Mouse (Mus musculus): ENCODE data around the gene Rgs8. TPM values are rescaled to one million over a fixed set of nuclear protein-coding genes. Genes with fewer than 3 reads are reported as not detected.

Gene Rgs8
- polyA plus RNA-seq, 1 experiment from 2014 or later, result 8.3 TPM

DNA sequence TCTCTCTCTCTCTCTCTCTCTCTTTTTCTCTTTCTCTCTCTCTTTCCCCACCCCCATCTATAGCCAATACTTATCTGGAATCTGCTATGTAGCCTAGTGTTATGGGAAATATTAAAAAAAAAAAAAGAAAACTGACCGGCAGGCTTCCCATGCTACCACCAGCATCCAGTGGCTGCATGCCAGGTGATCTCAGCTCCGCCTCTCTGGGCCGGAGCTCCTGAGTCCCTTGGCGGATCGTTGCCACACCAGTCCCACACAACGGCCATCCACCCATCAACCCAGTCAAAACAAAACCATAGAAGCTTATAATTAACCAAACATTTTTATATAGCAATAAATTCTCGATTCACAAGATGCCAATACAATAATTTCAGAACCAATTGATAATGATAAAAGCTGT, 68.1 kb downstream of the Rgs8 start:
- Histone ChIP-seq H3K9me3 (replicated peaks) (no peaks in the 10 kb centered on the region), H3K27me3 (ENCODE audit: low read depth, poor library complexity, severe bottlenecking) (no peaks in the 10 kb centered on the region), H3K4me3 (no peak overlapping the region), H3K4me1 (no peaks in the 10 kb centered on the region), H3K27ac (replicated peaks) (no peak overlapping the region), H3K36me3 (no peaks in the 10 kb centered on the region)
- 87% methylated on average over 7 of the region's 7 CpGs for WGBS
- no peak for DNase-seq (ENCODE audit: low spot score)

DNA sequence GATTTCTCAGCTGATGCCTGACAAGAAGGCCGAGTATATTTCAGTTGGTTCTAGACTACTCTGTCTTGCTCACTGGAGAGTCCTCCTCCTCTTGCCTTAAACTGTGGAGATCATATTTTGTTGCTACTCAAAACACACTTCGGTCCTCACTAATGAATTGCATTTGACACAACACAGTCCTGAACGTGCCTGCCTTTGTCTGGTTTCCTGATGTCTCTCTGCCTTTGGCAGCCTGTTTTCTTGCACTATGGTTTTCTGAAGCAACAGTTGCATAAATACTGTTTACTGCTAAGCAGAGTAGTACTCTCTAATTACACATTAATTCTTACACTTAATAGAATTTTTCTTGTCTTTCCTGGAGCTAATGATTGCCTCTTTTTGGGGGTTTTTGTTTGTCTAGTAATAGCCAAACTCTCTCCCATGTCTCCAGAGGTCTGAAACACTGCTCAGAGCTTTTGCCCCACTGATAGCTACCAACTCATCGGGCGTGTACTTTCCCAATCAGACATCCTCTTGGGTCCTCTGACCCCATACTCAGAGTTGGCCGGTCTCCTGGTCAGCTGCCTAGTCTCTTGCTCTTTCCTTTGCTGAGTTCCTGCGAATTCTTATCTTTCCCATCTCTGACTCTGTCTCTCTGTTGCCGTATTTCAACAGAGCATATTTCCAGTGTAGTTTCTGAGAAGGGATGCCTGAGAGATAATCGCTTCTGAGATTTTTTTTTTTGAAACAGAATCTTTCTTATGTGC, 68.9 kb downstream of the Rgs8 start:
- Histone ChIP-seq H3K9me3 (replicated peaks) (no peaks in the 10 kb centered on the region), H3K27ac (replicated peaks) (no peak overlapping the region), H3K27me3 (ENCODE audit: low read depth, poor library complexity, severe bottlenecking) (no peaks in the 10 kb centered on the region), H3K4me1 (no peaks in the 10 kb centered on the region), H3K36me3 (no peaks in the 10 kb centered on the region), H3K4me3 (no peak overlapping the region)
- 91% methylated on average over 9 of the region's 9 CpGs for WGBS
- DNase-seq (ENCODE audit: low spot score), result no peak

DNA sequence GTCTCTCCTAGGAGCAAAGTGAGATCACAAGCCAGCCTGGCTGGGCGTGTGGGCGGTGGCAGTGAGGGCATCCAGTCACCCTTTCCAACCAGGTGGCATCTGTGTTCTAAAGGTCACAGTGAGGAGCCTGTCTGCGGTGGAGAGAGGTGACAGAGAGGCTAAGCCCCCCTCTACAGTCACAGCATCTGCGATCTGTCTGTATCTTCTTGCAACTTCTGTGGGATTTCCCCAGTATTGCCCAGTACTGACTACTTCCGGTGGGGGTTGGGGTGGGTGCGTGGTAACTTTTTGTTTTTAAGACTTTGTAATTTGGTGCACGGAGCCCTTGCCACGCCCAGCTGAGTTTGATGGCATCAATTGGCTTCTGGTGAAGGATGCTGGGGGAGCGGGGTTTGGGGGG, 70.6 kb downstream of the Rgs8 start:
- 80% methylated on average over 9 of the region's 9 CpGs for WGBS
- Histone ChIP-seq H3K27me3 (ENCODE audit: low read depth, poor library complexity, severe bottlenecking) (no peaks in the 10 kb centered on the region), H3K4me3 (no peak overlapping the region), H3K4me1 (no peaks in the 10 kb centered on the region), H3K9me3 (replicated peaks) (no peaks in the 10 kb centered on the region), H3K27ac (replicated peaks) (no peak overlapping the region), H3K36me3 (no peaks in the 10 kb centered on the region)
- no peak for DNase-seq (ENCODE audit: low spot score)

DNA sequence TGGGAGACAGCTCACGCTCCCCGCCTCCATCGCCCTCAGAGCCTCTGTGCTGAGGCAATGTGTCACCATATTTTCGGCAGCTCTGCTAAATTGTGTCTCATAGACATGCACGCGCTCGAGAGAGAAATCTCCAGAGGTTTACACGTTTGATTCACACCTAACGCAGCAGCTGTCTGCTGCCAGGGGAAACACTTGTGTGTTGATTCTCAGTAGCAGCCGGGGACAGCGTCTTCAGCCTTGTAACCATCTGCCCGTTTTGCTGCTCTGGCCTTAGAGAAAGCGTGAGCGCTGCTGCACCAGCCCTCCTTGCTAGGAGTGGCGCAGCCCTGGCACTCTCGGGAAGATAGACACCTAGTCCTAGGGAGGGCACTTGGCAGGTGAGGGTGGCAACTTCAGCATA, 73.8 kb downstream of the Rgs8 start:
- Histone ChIP-seq H3K4me1 (no peaks in the 10 kb centered on the region; the same call in 1 of the 2 replicates), H3K27ac (replicated peaks) (no peak overlapping the region), H3K36me3 (no peaks in the 10 kb centered on the region), H3K9me3 (replicated peaks) (no peaks in the 10 kb centered on the region), H3K4me3 (no peak overlapping the region), H3K27me3 (ENCODE audit: low read depth, poor library complexity, severe bottlenecking) (no peaks in the 10 kb centered on the region)
- WGBS, result 89% methylated on average over 16 of the region's 16 CpGs
- DNase-seq (ENCODE audit: low spot score), result no peak

DNA sequence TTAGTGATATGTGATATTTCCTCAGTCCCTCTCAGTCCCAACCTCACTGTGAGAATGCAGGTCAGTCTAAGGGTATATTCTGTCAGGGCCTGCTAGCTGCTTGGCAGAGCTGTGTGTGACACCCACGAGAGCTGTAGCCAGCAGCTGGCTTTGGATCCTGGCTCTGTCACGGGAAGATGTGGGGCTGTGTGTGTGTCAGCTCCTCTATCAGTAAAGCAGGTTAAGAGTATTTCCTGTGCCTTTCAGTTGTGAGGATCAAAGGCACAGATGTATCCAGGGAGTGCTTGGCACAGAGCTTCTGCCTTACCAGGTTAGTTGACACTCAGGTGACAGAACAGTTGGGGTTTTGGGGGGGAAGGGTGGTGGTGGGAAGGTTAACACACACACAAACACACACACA, 77.0 kb downstream of the Rgs8 start:
- Histone ChIP-seq H3K27me3 (ENCODE audit: low read depth, poor library complexity, severe bottlenecking) (peaks cover 22% of the 10 kb centered on the region), H3K27ac (replicated peaks) (no peak overlapping the region), H3K4me3 (no peak overlapping the region), H3K9me3 (replicated peaks) (no peaks in the 10 kb centered on the region), H3K36me3 (no peaks in the 10 kb centered on the region), H3K4me1 (peaks cover 23% of the 10 kb centered on the region)
- DNase-seq (ENCODE audit: low spot score), result no peak
- 67% methylated on average over 2 of the region's 2 CpGs for WGBS

DNA sequence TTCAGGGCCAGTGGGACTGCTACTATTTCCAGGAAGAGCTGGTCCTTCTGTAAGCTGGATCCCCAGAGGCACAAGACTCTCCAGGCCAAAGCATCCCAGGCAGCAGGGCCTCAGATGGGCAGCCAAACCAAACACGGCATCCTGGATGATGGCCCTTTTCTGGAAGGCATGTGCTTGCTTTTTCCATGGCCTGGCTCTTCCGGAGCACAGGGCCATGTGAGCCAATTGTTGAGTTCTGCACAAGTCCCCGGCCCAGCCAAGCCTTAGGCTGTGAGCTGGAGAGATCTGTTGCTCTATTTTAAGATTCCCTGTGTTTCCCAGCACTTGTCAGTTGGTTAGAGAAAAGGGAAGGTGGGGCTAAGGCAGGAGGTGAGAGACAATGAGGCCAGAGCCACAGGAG, 77.8 kb downstream of the Rgs8 start:
- 65% methylated on average over 3 of the region's 3 CpGs for WGBS
- H3K4me1 ChIP-seq, result peaks cover 27% of the 10 kb centered on the region

DNA sequence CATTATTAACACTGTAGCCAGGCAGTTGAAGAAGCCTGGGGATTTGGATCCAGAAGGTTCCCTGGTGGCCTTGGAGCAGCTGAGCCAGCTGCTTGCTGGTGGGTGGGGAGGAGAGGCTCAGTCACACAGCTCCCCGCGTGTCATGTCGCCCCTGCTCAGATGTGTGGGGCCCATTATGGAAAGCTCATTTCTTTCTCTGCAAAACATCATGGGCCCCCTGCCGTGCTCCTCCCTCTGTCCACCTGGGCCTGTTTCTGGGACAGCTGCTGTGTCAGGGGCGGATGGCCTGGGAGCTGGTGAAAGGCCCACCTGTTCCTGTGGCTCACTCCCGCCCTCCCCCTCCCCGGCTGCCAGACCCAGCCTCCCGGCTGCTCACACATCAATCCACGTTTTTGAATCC, 80.4 kb downstream of the Rgs8 start:
- no peaks in the 10 kb centered on the region for H3K9me3 ChIP-seq (replicated peaks)
- 44% methylated on average over 9 of the region's 9 CpGs for WGBS
- no peaks in the 10 kb centered on the region for H3K36me3 ChIP-seq
- H3K4me3 ChIP-seq, result no peak overlapping the region
- peaks cover 52% of the 10 kb centered on the region for H3K4me1 ChIP-seq
- peak overlapping the region; percentile 52 for H3K27ac ChIP-seq (replicated peaks)
- DNase-seq (ENCODE audit: low spot score), result no peak
- peaks cover 40% of the 10 kb centered on the region for H3K27me3 ChIP-seq (ENCODE audit: low read depth, poor library complexity, severe bottlenecking)

More for the DNA sequence above, 77.8 kb downstream of the Rgs8 start:
- H3K27ac ChIP-seq (replicated peaks), result peak overlapping the region; percentile 43; the same call in 1 of the 2 replicates
- H3K36me3 ChIP-seq, result no peaks in the 10 kb centered on the region
- no peak for DNase-seq (ENCODE audit: low spot score)
- no peak overlapping the region for H3K4me3 ChIP-seq
- H3K27me3 ChIP-seq (ENCODE audit: low read depth, poor library complexity, severe bottlenecking), result peaks cover 30% of the 10 kb centered on the region
- H3K9me3 ChIP-seq (replicated peaks), result no peaks in the 10 kb centered on the region

DNA sequence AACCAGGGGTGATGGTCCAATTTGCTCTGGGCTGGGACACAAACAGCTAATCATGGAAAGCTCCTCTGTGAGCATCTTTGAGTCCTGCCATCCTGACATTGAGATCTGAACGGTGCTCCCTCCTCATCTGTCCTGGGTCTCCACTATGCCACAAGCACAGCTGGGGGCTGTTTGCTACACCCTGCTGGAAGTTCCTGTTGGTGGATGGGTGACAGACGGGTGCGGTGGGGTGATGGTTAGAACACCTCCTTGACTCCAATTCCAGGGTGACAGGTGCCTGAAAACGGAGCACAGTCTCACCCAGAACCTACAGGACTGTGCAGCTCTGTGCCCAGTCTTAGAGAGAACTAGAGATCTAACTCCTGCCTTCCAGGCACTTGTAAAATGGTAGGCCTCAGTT, 82.0 kb downstream of the Rgs8 start:
- Histone ChIP-seq H3K4me3 (no peak overlapping the region), H3K27ac (replicated peaks) (no peak overlapping the region), H3K9me3 (replicated peaks) (no peaks in the 10 kb centered on the region), H3K4me1 (peaks cover 64% of the 10 kb centered on the region), H3K27me3 (ENCODE audit: low read depth, poor library complexity, severe bottlenecking) (peaks cover 57% of the 10 kb centered on the region), H3K36me3 (no peaks in the 10 kb centered on the region)
- 84% methylated on average over 4 of the region's 4 CpGs for WGBS
- no peak for DNase-seq (ENCODE audit: low spot score)

DNA sequence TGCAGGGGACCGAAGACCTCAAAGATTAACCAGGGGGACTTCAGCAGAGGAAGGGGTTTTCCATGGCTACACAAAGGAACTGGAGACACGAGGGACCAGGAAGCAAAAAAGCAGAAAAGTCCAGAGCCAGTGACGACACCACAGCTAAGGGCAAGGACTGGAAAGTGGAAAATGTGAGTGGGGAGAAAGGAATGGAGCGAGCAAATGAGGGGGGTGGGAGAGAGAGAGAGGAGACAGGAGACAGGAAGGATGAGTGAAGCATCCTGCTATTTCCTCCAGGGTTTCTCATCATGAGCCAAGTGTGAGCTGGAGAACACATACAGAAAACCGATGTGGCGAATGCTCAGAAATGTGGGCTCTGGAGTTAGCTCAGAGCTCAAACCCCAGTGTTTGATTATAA, 83.3 kb downstream of the Rgs8 start:
- H3K4me3 ChIP-seq, result no peak overlapping the region
- DNase-seq (ENCODE audit: low spot score), result no peak
- H3K27me3 ChIP-seq (ENCODE audit: low read depth, poor library complexity, severe bottlenecking), result peaks cover 70% of the 10 kb centered on the region
- H3K27ac ChIP-seq (replicated peaks), result peak overlapping the region; percentile 67
- H3K4me1 ChIP-seq, result peaks cover 77% of the 10 kb centered on the region
- no peaks in the 10 kb centered on the region for H3K36me3 ChIP-seq
- no peaks in the 10 kb centered on the region for H3K9me3 ChIP-seq (replicated peaks)
- 79% methylated on average over 6 of the region's 6 CpGs for WGBS

DNA sequence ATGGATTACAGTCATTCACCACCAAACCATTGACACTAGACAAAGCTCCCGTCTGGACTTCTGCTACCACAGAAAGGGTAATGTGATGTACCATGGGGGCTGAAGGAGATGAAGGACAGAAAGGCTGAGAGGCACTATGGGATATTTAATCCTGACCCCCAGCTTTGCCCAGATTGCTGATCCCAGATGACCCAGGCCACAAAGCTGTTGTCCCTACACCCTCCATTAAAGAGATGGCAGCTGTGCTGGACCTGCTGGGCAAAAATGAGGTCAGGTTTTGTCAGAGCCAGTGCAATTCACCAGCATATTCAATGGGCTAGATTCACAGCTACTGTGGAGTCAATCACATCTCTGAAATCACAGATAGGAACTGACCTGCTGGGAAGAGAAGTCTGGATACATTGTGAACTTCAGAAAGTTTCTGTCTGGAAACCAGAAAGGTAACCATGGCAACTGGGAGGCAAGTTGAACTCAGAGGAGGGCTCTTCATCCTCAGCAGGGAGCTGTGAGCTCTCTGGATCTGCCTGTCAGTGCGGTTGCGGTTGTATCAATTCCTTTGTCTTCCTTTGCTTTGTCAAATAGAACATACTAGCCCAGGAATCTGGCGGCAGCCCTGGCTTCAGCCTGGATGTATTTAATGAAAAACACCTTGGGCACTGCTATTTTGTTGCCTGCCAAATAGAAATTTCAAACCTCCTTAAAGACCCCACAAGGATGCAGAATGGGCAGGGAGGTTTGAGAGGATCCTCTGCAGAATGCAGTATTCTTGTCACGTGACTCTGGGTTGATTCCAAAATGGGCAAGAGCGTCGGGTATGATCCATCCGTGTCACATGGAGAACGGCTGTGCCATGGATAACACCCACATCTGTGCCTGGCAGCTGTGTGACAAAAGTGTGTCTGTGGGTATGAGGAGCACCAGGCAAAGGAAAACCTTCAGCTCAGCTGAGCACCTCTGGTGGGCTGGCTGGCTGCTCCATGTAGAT, 84.6 kb downstream of the Rgs8 start:
- Histone ChIP-seq H3K4me1 (peaks cover 81% of the 10 kb centered on the region), H3K36me3 (peaks cover 5% of the 10 kb centered on the region; the same call in 1 of the 2 replicates), H3K9me3 (replicated peaks) (no peaks in the 10 kb centered on the region), H3K27ac (replicated peaks) (peak overlapping the region; percentile 67), H3K27me3 (ENCODE audit: low read depth, poor library complexity, severe bottlenecking) (peaks cover 79% of the 10 kb centered on the region), H3K4me3 (peak overlapping the region; percentile 15; the same call in 1 of the 2 replicates)
- WGBS, result 41% methylated on average over 9 of the region's 9 CpGs
- peak; percentile 68 for DNase-seq (ENCODE audit: low spot score)

DNA sequence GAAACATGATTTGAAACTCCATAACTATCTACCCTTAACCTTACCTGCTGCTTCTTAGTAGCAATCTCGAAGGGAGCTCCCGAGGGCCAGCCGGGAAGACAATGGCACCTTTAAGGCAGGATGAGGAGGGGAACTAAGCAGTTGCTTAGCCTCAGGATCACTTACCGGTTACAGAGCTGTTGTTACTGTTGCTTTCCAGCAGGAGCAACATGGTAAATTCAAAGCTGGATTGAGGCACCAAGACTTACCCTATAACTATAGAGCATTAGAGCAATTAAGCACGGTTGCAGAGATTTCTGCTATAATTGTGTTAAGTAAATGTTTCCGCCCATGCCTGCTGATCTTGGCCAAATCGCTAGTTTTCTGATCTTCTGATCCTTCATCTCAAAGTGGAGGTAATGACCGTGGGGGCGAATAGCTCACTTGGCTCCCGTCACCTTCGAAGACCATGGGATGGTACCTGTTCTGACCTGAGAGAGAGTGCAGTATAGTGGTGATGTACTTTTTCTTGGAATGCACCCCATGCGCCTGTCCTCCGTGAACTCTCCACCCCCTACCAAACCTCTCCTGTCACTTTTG, 86.7 kb downstream of the Rgs8 start:
- WGBS, result 20% methylated on average over 13 of the region's 13 CpGs
- H3K4me1 ChIP-seq, result peaks cover 85% of the 10 kb centered on the region
- peak overlapping the region; percentile 82; the same call in 1 of the 2 replicates for H3K27ac ChIP-seq (replicated peaks)
- H3K27me3 ChIP-seq (ENCODE audit: low read depth, poor library complexity, severe bottlenecking), result peaks cover 61% of the 10 kb centered on the region
- H3K36me3 ChIP-seq, result peaks cover 26% of the 10 kb centered on the region
- no peak for DNase-seq (ENCODE audit: low spot score)
- H3K4me3 ChIP-seq, result peak overlapping the region; percentile 66
- no peaks in the 10 kb centered on the region for H3K9me3 ChIP-seq (replicated peaks)

DNA sequence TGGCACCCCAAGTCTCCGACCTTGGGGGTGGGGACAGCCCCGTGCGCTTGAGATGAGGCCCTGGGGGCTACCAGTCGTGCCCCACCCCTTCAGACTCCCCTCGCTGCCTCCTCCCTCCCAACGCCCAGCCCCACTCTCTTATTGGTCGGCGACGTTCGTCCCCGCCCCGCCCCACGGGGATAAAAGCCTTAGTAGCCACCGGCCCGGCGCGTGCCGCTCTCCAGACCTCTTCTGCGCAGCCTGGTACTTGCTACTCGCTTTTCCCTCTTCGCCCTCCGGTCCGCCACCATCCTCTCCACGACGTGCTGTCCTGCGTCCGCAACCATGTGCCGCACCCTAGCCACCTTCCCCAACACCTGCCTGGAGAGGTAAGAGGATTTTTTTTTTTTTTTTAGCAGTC, 87.3 kb downstream of the Rgs8 start, which contains the start of gene Rgs16:
TSS of gene Rgs16 (plus strand) at position 205 of the 400 bp plus-strand sequence.
- Histone ChIP-seq H3K4me1 (peaks cover 89% of the 10 kb centered on the region), H3K9me3 (replicated peaks) (no peaks in the 10 kb centered on the region), H3K27ac (replicated peaks) (peak within 1 kb of the TSS; percentile 82), H3K27me3 (ENCODE audit: low read depth, poor library complexity, severe bottlenecking) (peaks cover 55% of the 10 kb centered on the region), H3K4me3 (peak within 1 kb of the TSS; percentile 66), H3K36me3 (peaks cover 29% of the 10 kb centered on the region)
- under 1% methylated on average over 27 of the region's 28 CpGs for WGBS
- DNase-seq (ENCODE audit: low spot score), result peak; percentile 85
